Mouse (Mus musculus) liver, embryonic 14.5 days (tissue): Measurements from ENCODE around the gene Fbxl17. TPM values are rescaled to one million over a fixed set of nuclear protein-coding genes. Genes with fewer than 3 reads are reported as not detected.
A peak's percentile ranks its signal among the peaks of the same experiment; 100 is the strongest.

Experiments
- ATAC-seq: fragments of 200-750 bp; cut with Nextera tagmentation; 2 replicates; pipeline ENCODE4 v1.8.0; 2017; ENCODE audit warnings: moderate number of reproducible peaks, mild to moderate bottlenecking, moderate library complexity; ENCODE audit not compliant: insufficient read depth
- DNase-seq, 3 experiments: peaks; one replicate each; pipeline ENCODE4 v3.0.0-alpha.2; 2012 to 2013; ENCODE audit warnings: low read depth in 3 of 3, low spot score in 3 of 3
- H3K27ac ChIP-seq: fragments of 300-500 bp; sonication (generic); 2 replicates; pipeline ENCODE4 v1.5.1; 2014; ENCODE audit warnings: moderate library complexity, mild to moderate bottlenecking, control low read depth, inconsistent platforms
- H3K27me3 ChIP-seq: fragments of 300-500 bp; sonication (generic); 2 replicates; pipeline ENCODE4 v1.6.1; 2014; ENCODE audit warnings: mild to moderate bottlenecking, low read length, moderate library complexity; ENCODE audit not compliant: control insufficient read depth, insufficient read depth
- H3K36me3 ChIP-seq: fragments of 300-500 bp; sonication (generic); replicated peaks from 2 replicates; pipeline ENCODE4 v1.6.1; 2014; ENCODE audit warnings: low read depth; ENCODE audit not compliant: control insufficient read depth, insufficient read depth
- H3K4me1 ChIP-seq, 2 experiments: fragments of 200-500 bp in 1 of 2; fragments of 300-500 bp in 1 of 2; sonication (generic) in 1 of 2; replicated peaks; 2 replicates each; pipeline ENCODE4 v1.6.1; 2012 to 2014; ENCODE audit warnings: antibody characterized with exemption in 1 of 2, inconsistent platforms in 1 of 2, low read length in 1 of 2; ENCODE audit not compliant: control insufficient read depth in 2 of 2, insufficient read depth in 2 of 2
- H3K4me2 ChIP-seq: fragments of 300-500 bp; sonication (generic); 2 replicates; pipeline ENCODE4 v1.6.1; 2014; ENCODE audit warnings: low read depth, mild to moderate bottlenecking, control low read depth, moderate library complexity
- H3K4me3 ChIP-seq, 2 experiments: fragments of 200-500 bp in 1 of 2; fragments of 300-500 bp in 1 of 2; sonication (generic) in 1 of 2; 2 replicates each; pipeline ENCODE4 v1.5.1; 2012 to 2014; ENCODE audit warnings: low read depth in 2 of 2, low read length in 2 of 2, mild to moderate bottlenecking in 2 of 2, control low read depth in 1 of 2, inconsistent platforms in 1 of 2, moderate library complexity in 1 of 2; ENCODE audit not compliant: insufficient read depth in 1 of 2
- H3K9ac ChIP-seq: fragments of 300-500 bp; sonication (generic); replicated peaks from 2 replicates; pipeline ENCODE4 v1.6.1; 2014; ENCODE audit warnings: mild to moderate bottlenecking, control low read depth, moderate library complexity
- H3K9me3 ChIP-seq: fragments of 300-500 bp; sonication (generic); 2 replicates; pipeline ENCODE4 v1.6.1; 2016; ENCODE audit warnings: low read length, mixed read lengths; ENCODE audit not compliant: control insufficient read depth
- CTCF ChIP-seq: IDR thresholded peaks from 2 replicates; pipeline ENCODE4 v1.5.1; 2016; ENCODE audit warnings: antibody characterized with exemption, low read depth, control low read depth
- EP300 ChIP-seq: IDR thresholded peaks from 2 replicates; pipeline ENCODE4 v1.6.1; 2016; ENCODE audit warnings: antibody characterized with exemption, low read depth
- WGBS: fragments of 180-500 bp; shearing (Covaris S2); extraction: QIAGEN DNeasy Blood & Tissue Kit; methylation state at CpG from one replicate; pipeline ENCODE4 v1.1.7; 2014; ENCODE audit not compliant: insufficient replicate concordance; 5-methylcytosine and 5-hydroxymethylcytosine counted together
- polyA plus RNA-seq, 2 experiments: library from polyadenylated mRNA; depleted of rRNA in 1 of 2; stranded (reverse) in 1 of 2; unstranded in 1 of 2; fragments of >200 nt; fragmentation: Nextera tagmentation in 1 of 2; extraction: Ambion mirVana in 1 of 2; gene quantifications; 2 replicates each; pipeline versions ENCODE4 v1.2.1 to v1.2.3; 2012 to 2014

Fbxl17 gene
- polyA plus RNA-seq, 2 experiments = 1.9 TPM

GRCm38 (mm10) chr17:63520691-63521090 is 20.9 kb upstream of the Fbxl17 start:
- TF ChIP-seq EP300 = no peak
- no peak for TF ChIP-seq CTCF
- H3K27me3 ChIP-seq = no peaks in the 10 kb centered on the region
- H3K4me2 ChIP-seq = no peak overlapping the region
- H3K4me3 ChIP-seq = no peak overlapping the region
- no peaks in the 10 kb centered on the region for H3K9me3 ChIP-seq
- H3K27ac ChIP-seq = no peak overlapping the region
- ATAC-seq (no peak), DNase-seq (no peak)
- no peaks in the 10 kb centered on the region for H3K36me3 ChIP-seq
- no peaks in the 10 kb centered on the region for H3K4me1 ChIP-seq
- H3K9ac ChIP-seq = no peak overlapping the region
- WGBS = 61% methylated on average over 2 of the region's 2 CpGs

- no peak overlapping the region for H3K9ac ChIP-seq
- H3K27me3 ChIP-seq = no peaks in the 10 kb centered on the region
- no peak overlapping the region for H3K4me3 ChIP-seq
- H3K27ac ChIP-seq = no peak overlapping the region
- H3K9me3 ChIP-seq = no peaks in the 10 kb centered on the region
- no peaks in the 10 kb centered on the region for H3K4me1 ChIP-seq
- TF ChIP-seq CTCF = no peak
- no peak for TF ChIP-seq EP300
- DNase-seq (no peak), ATAC-seq (no peak)
- H3K4me2 ChIP-seq = no peak overlapping the region
- no peaks in the 10 kb centered on the region for H3K36me3 ChIP-seq
- 71% methylated on average over 2 of the region's 2 CpGs for WGBS
These were observed 10.6 kb upstream of the Fbxl17 start for GRCm38 (mm10) chr17:63510451-63510850.

GRCm38 (mm10) chr17:63501091-63501490 is 1.3 kb upstream of the Fbxl17 start:
- WGBS = 61% methylated on average over 6 of the region's 6 CpGs
- Histone ChIP-seq H3K4me2 (peak overlapping the region; percentile 95), H3K27ac (no peak overlapping the region), H3K36me3 (no peaks in the 10 kb centered on the region), H3K4me3 (peak overlapping the region; percentile 80 to 88), H3K27me3 (no peaks in the 10 kb centered on the region), H3K9ac (no peak overlapping the region), H3K4me1 (peaks cover 17 to 23% of the 10 kb centered on the region in 2 experiments), H3K9me3 (no peaks in the 10 kb centered on the region)
- ATAC-seq (no peak), DNase-seq (no peak)
- no peak for TF ChIP-seq EP300
- no peak for TF ChIP-seq CTCF

- peak overlapping the region; percentile 95 for H3K4me2 ChIP-seq
- peaks cover 17 to 23% of the 10 kb centered on the region in 2 experiments for H3K4me1 ChIP-seq
- H3K27ac ChIP-seq = peak overlapping the region; percentile 80
- WGBS = 1% methylated on average over 72 of the region's 78 CpGs
- H3K4me3 ChIP-seq = peak overlapping the region; percentile 80 to 88
- H3K9me3 ChIP-seq = no peaks in the 10 kb centered on the region
- H3K9ac ChIP-seq = peak overlapping the region; percentile 93
- TF ChIP-seq EP300 = no peak
- no peak for TF ChIP-seq CTCF
- DNase-seq (peak; percentile 60 to 64 (median 64)), ATAC-seq (peak; percentile 77)
- no peaks in the 10 kb centered on the region for H3K36me3 ChIP-seq
- H3K27me3 ChIP-seq = no peaks in the 10 kb centered on the region
These were observed 478 bp upstream of the Fbxl17 start for GRCm38 (mm10) chr17:63500156-63500834.

DNA sequence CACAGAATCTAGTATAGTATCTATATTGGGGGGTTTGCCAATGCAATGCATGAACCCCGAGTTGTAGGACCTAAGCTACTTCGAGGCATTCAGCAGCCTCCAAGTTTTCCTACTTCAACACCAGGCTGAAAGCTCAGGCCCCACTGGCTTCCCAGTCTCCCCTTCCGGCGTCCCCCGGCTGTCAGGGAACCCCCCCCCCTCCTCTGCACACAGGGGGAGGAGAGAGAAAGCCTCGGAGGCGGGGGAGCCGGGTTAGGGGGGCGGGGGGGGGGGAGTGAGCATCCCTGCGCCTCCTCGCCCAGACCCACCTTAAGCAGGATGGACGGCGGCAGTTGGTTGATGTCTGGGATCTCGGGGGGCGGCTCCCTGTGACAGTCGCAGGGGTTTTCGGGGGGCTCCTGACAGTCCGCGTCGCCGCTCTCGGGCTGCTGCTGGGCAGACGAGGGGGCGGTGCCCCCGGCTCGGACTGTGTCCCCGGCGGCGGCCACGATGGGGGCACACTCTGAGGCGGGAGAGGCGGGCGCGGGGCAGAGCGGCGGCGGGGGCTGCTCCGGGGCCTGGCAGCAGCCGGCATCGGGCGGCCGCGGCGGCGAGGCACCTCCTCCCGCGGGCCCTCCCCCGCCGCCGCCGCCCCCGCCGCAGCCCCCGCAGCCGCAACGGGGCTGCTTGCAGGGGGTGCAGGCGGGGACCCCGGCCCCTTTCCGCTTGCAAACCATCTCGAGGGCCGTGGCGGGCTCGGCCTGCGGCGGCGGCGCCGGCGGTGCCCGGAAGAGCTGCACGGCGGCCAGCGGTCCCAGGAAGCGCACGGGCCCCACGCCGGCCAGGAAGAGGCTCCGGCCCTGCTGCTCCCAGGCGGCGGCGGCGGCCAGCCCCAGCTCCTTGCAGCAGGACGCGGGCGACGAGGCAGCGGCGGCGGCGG is 841 bp downstream of the Fbxl17 start:
- Histone ChIP-seq H3K4me3 (peak overlapping the region; percentile 80 to 88), H3K9me3 (no peaks in the 10 kb centered on the region), H3K4me2 (peak overlapping the region; percentile 95), H3K9ac (peak overlapping the region; percentile 93), H3K36me3 (no peaks in the 10 kb centered on the region), H3K27me3 (no peaks in the 10 kb centered on the region), H3K27ac (peak overlapping the region; percentile 80), H3K4me1 (peaks cover 17 to 23% of the 10 kb centered on the region in 2 experiments)
- TF ChIP-seq EP300 (no peak), CTCF (no peak)
- under 1% methylated on average over 66 of the region's 90 CpGs for WGBS
- DNase-seq = no peak
- ATAC-seq = peak; percentile 49
